Mouse (Mus musculus) lung, adult 2 months (tissue): ENCODE data around the gene Olfr593. TPM values are rescaled to one million over a fixed set of nuclear protein-coding genes. Genes with fewer than 3 reads are reported as not detected.
"Not testable (repeated sequence)": the region's sequence is repeated elsewhere in the genome, so short reads cannot be mapped to it uniquely, and the experiment has no call there.

Experiments
- DNase-seq: peaks from one replicate; pipeline ENCODE4 v3.0.0; 2022
- H3K4me1 ChIP-seq: fragments of 200-500 bp; 2 replicates; pipeline ENCODE4 v1.6.1; 2011; ENCODE audit warnings: low read length; ENCODE audit not compliant: control insufficient read depth, insufficient read depth
- H3K4me3 ChIP-seq: fragments of 200-500 bp; replicated peaks from 2 replicates; pipeline ENCODE3; 2011; ENCODE audit warnings: low read depth, mild to moderate bottlenecking, control low read depth, low read length; ENCODE audit errors: extremely low read depth
- CTCF ChIP-seq: fragments of 200-500 bp; IDR thresholded peaks from 2 replicates; pipeline ENCODE4 v1.5.1; 2011; ENCODE audit warnings: mild to moderate bottlenecking, low read length, control low read depth; ENCODE audit not compliant: insufficient read depth
- POLR2A ChIP-seq: fragments of 200-500 bp; IDR thresholded peaks from 2 replicates; pipeline ENCODE4 v1.6.1; 2011; ENCODE audit warnings: low read depth, mild to moderate bottlenecking, control low read depth, low read length, borderline replicate concordance; ENCODE audit errors: extremely low read depth
- WGBS: fragments of 180-500 bp; shearing (Covaris S2); methylation state at CpG from one replicate; pipeline ENCODE4 v1.1.7; 2018; 5-methylcytosine and 5-hydroxymethylcytosine counted together
- polyA plus RNA-seq: library from polyadenylated mRNA; depleted of rRNA; stranded (reverse); fragments of >200 nt; gene quantifications from 2 replicates; pipeline ENCODE4 v1.2.3, GENCODE M21; 2012; rRNA removed

Olfr593 gene
- not detected in 2 replicates for polyA plus RNA-seq

DNA sequence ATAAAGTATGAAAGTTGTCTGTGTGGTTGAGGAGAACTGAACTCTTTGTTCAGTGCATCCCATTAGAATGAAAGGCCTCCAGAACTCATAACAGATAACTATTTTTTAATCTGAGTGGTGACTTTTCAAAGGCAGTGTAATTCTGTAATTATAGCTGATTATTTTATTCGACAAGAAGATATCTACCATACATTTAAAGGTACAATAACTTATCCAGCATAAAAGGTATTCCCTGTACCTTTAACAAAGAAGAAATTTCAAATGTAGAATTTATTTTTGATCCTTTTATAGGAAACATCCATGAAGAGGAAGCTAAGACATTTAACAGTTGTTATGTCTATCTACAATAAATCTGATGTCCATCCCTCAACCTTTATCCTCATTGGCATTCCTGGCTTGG lies at the start of gene Olfr593:
TSS of gene Olfr593 (plus strand) at position 301 of the 400 bp plus-strand sequence.
- Histone ChIP-seq H3K4me1 (no peaks in the 10 kb centered on the region), H3K4me3 (no peak within 1 kb of the TSS)
- WGBS, result 53% methylated on average over 1 of the region's 1 CpGs
- no peak for DNase-seq
- TF ChIP-seq CTCF (no peak), POLR2A (no peak)

DNA sequence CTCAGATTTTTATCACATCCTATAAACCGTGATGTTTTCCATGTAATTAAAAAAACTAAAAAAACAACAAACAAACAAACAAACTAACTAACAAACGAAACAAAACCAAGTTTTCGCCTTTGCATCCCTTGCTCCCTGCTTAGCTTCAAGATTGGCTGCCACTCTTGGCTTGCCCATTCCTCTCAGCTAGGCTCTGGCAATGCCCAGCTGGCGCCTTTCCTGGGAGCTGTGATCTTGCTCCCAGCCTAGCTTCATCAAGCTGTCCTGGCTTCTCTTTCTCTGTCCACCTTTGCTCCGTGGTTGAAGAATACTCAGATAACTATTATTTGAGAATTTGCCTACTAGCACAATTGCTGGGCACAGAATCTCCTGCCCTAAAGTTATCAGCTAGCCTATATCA lies 42.0 kb upstream of the Olfr593 start:
- no peak overlapping the region for H3K4me3 ChIP-seq
- DNase-seq, result no peak
- 59% methylated on average over 5 of the region's 5 CpGs for WGBS
- no peaks in the 10 kb centered on the region for H3K4me1 ChIP-seq
- TF ChIP-seq CTCF, result no peak
- no peak for TF ChIP-seq POLR2A

DNA sequence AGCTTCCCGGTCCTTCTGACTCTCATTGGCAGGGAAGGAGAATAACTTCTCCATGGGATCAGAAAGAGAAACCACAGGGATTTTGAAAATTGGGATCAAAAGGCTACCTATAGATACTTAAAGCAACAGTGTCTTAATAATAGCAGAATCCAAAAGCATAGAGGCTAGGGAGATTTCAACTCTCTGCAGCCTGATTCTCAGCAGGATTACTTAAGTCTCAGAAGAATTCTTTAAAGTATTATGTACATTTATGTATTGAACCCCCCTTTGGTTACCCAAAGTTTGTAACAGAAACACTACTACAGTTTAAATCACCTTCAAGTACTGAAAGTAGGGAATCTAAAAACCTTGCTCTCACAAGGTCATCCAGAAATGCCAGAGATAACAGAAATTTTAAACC lies 33.4 kb upstream of the Olfr593 start, which contains the start of gene Olfr591:
TSS of gene Olfr591 (minus strand) at position 101 of the 400 bp plus-strand sequence.
- WGBS, result 70% methylated on average over 1 of the region's 1 CpGs
- Histone ChIP-seq H3K4me1 (no peaks in the 10 kb centered on the region), H3K4me3 (no peak within 1 kb of the TSS)
- TF ChIP-seq CTCF (no peak), POLR2A (no peak)
- DNase-seq, result no peak

DNA sequence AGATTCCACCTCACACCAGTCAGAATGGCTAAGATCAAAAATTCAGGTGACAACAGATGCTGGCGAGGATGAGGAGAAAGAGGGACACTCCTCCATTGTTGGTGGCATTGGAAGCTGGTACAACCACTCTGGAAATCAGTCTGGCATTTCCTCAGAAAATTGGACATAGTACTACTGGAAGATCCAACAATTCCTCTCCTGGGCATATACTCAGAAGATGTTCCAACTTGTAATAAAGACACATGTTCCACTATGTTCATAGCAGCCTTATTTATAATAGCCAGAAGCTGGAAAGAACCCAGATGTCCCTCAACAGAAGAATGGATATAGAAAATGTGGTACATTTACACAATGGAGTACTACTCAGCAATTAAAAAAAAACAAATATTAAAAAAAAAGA lies 27.2 kb upstream of the Olfr593 start, which contains the start of gene Olfr592:
TSS of gene Olfr592 (plus strand) at position 301 of the 400 bp plus-strand sequence.
- DNase-seq, H3K4me3 ChIP-seq: not testable (repeated sequence)
- WGBS, result 66% methylated on average over 1 of the region's 1 CpGs

DNA sequence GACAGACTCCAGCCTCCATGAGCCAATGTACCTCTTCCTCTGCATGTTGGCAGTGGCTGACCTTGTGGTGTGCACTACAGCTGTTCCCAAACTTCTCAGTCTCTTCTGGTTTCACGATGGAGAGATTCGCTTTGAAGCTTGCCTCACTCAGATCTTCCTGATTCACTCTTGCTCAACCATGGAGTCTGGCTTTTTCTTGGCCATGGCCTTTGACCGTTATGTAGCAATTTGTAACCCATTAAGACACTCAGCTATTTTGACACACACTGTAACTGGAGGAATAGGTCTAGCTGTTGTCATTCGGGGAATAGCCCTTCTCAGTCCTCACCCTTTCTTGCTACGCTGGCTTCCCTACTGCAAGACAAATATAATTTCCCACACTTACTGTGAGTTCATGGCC lies 388 bp downstream of the Olfr593 start:
- 83% methylated on average over 5 of the region's 5 CpGs for WGBS
- not testable (repeated sequence) for H3K4me1 ChIP-seq, DNase-seq, H3K4me3 ChIP-seq

More for the DNA sequence above, 27.2 kb upstream of the Olfr593 start, which contains the start of gene Olfr592:
- not testable (repeated sequence) for H3K4me1 ChIP-seq

DNA sequence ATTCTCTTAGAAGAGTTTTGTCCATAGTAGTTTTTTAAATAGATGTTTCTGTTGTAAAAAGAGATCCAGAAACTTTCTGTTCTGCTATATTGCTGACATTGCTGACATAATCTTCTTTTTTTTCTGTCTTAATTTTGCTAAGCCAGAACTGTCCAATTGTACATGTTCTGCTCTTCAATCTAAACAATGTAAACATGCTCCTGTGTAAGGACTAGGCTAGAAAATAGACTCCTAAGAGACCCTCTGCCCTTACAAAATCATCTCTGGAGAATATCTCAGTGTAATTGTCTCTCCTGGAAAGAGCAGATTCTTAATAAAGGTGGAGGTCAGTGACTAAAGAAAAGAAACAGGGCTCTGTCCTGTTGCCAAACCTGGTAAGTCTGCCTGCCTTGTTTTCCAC lies 5.0 kb downstream of the Olfr593 start, which contains the start of gene Olfr594:
TSS of gene Olfr594 (plus strand) at position 301 of the 400 bp plus-strand sequence.
- Histone ChIP-seq H3K4me1 (no peaks in the 10 kb centered on the region), H3K4me3 (no peak within 1 kb of the TSS)
- TF ChIP-seq POLR2A (no peak), CTCF (no peak)
- no peak for DNase-seq

DNA sequence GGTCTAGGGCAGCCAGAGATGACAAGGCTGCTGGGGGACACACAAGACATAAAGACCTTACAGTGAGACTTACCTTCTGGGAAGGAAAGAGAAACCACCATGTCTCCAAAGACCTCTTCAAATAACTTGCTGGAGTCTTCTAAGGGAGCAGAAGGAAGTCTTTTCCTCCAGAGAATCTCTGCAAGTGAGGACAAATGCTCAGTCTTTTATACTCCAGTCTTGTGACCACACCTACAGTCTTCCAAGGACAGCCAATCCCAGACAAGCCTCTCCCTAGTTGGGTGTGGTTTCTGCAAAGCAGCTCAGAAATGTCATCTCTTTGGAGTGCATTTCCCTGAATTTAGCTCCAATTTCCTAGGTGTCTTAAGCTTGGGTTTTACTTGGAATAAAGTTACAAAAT lies 40.7 kb downstream of the Olfr593 start, which contains the start of gene Usp17ld:
TSS of gene Usp17ld (minus strand) at position 101 of the 400 bp plus-strand sequence.
- H3K4me1 ChIP-seq, DNase-seq, H3K4me3 ChIP-seq: not testable (repeated sequence)

Other genes starting within 250 kb of the Olfr593 start
- not detected in 2 replicates for gene Olfr576, start 249.2 kb upstream of the Olfr593 start, polyA plus RNA-seq
- not detected in 2 replicates for gene Olfr577, start 235.9 kb upstream of the Olfr593 start, polyA plus RNA-seq
- not detected in 2 replicates for gene Olfr578, start 222.5 kb upstream of the Olfr593 start, polyA plus RNA-seq
- not detected in 2 replicates for gene Olfr582, start 173.8 kb upstream of the Olfr593 start, polyA plus RNA-seq
- gene Olfr583, start 160.6 kb upstream of the Olfr593 start, polyA plus RNA-seq, result not detected in 2 replicates
- not detected in 2 replicates for gene Olfr584, start 130.0 kb upstream of the Olfr593 start, polyA plus RNA-seq
- not detected in 2 replicates for gene Olfr585, start 114.1 kb upstream of the Olfr593 start, polyA plus RNA-seq
- not detected in 2 replicates for gene Olfr586, start 86.2 kb upstream of the Olfr593 start, polyA plus RNA-seq
- gene Olfr588-ps1, start 71.0 kb upstream of the Olfr593 start, polyA plus RNA-seq, result not detected in 2 replicates
- not detected in 2 replicates for gene Olfr589, start 55.5 kb upstream of the Olfr593 start, polyA plus RNA-seq
- gene Olfr591, start 33.5 kb upstream of the Olfr593 start, polyA plus RNA-seq, result not detected in 2 replicates
- gene Olfr592, start 27.1 kb upstream of the Olfr593 start, polyA plus RNA-seq, result not detected in 2 replicates
- gene Olfr594, start 5.1 kb downstream of the Olfr593 start, polyA plus RNA-seq, result not detected in 2 replicates
- not detected in 2 replicates for gene Usp17ld, start 40.6 kb downstream of the Olfr593 start, polyA plus RNA-seq
- not detected in 2 replicates for gene Olfr596, start 93.8 kb downstream of the Olfr593 start, polyA plus RNA-seq
- gene Olfr597, start 104.5 kb downstream of the Olfr593 start, polyA plus RNA-seq, result not detected in 2 replicates
- gene Olfr598, start 111.7 kb downstream of the Olfr593 start, polyA plus RNA-seq, result not detected in 2 replicates
- gene Olfr599, start 124.1 kb downstream of the Olfr593 start, polyA plus RNA-seq, result not detected in 2 replicates
- gene Olfr600, start 137.8 kb downstream of the Olfr593 start, polyA plus RNA-seq, result not detected in 2 replicates
- gene Olfr601, start 150.8 kb downstream of the Olfr593 start, polyA plus RNA-seq, result not detected in 2 replicates
- gene Olfr603, start 174.3 kb downstream of the Olfr593 start, polyA plus RNA-seq, result not detected in 2 replicates
- not detected in 2 replicates for gene Usp17lc, start 203.2 kb downstream of the Olfr593 start, polyA plus RNA-seq
- gene Olfr605, start 233.6 kb downstream of the Olfr593 start, polyA plus RNA-seq, result not detected in 2 replicates
- gene Olfr606, start 237.2 kb downstream of the Olfr593 start, polyA plus RNA-seq, result not detected in 2 replicates